Mouse (Mus musculus) liver, adult 2 months (tissue): ENCODE results near the gene Abcg4. TPM values are rescaled to one million over a fixed set of nuclear protein-coding genes. Genes with fewer than 3 reads are reported as not detected.
"Not testable (repeated sequence)": the region's sequence is repeated elsewhere in the genome, so short reads cannot be mapped to it uniquely, and the experiment has no call there.

ENCODE experiments used
- DNase-seq: peaks from one replicate; pipeline ENCODE4 v3.0.0-alpha.2; 2011; ENCODE audit warnings: low read depth, low spot score; ENCODE audit errors: extremely low read depth
- H3K27ac ChIP-seq: fragments of 200-500 bp; replicated peaks from 2 replicates; pipeline ENCODE4 v1.5.1; 2012; ENCODE audit warnings: low read depth, mild to moderate bottlenecking, control low read depth, inconsistent platforms, low read length; ENCODE audit not compliant: insufficient read depth
- H3K27me3 ChIP-seq: fragments of 200-500 bp; 2 replicates; pipeline ENCODE4 v1.6.1; 2012; ENCODE audit warnings: mild to moderate bottlenecking, moderate library complexity, low read length, inconsistent platforms; ENCODE audit not compliant: control insufficient read depth, insufficient read depth
- H3K36me3 ChIP-seq: fragments of 200-500 bp; 2 replicates; pipeline ENCODE4 v1.6.1; 2012; ENCODE audit warnings: low read length, inconsistent platforms; ENCODE audit not compliant: control insufficient read depth, insufficient read depth
- H3K4me1 ChIP-seq: fragments of 200-500 bp; 2 replicates; pipeline ENCODE4 v1.6.1; 2011; ENCODE audit warnings: low read length; ENCODE audit not compliant: control insufficient read depth, insufficient read depth
- H3K4me3 ChIP-seq: fragments of 200-500 bp; 2 replicates; pipeline ENCODE4 v1.5.1; 2011; ENCODE audit warnings: low read depth, mild to moderate bottlenecking, control low read depth, low read length, moderate library complexity; ENCODE audit not compliant: insufficient read depth
- H3K79me2 ChIP-seq: fragments of 200-500 bp; 2 replicates; pipeline ENCODE4 v1.6.1; 2012; ENCODE audit warnings: inconsistent platforms, mild to moderate bottlenecking, low read length, moderate library complexity; ENCODE audit not compliant: control insufficient read depth, insufficient read depth
- H3K9ac ChIP-seq: fragments of 200-500 bp; 2 replicates; pipeline ENCODE4 v1.6.1; 2012; ENCODE audit warnings: low read depth, mild to moderate bottlenecking, control low read depth, inconsistent platforms, low read length
- CTCF ChIP-seq: fragments of 200-500 bp; IDR thresholded peaks from 2 replicates; pipeline ENCODE4 v1.5.1; 2011; ENCODE audit warnings: low read depth, low read length, control low read depth
- POLR2A ChIP-seq: fragments of 200-500 bp; IDR thresholded peaks from 2 replicates; pipeline ENCODE4 v1.6.1; 2011; ENCODE audit warnings: low read length, control low read depth; ENCODE audit not compliant: insufficient read depth; ENCODE audit errors: extremely low read depth
- WGBS: fragments of 180-500 bp; shearing (Covaris S2); methylation state at CpG from one replicate; pipeline ENCODE4 v1.1.7; 2018; 5-methylcytosine and 5-hydroxymethylcytosine counted together
- polyA plus RNA-seq: library from polyadenylated mRNA; depleted of rRNA; stranded (reverse); fragments of >200 nt; gene quantifications from 2 replicates; pipeline ENCODE4 v1.2.3, GENCODE M21; 2012
- total RNA-seq: library from RNA; depleted of rRNA; stranded (reverse); fragments of >200 nt; gene quantifications from 2 replicates; pipeline ENCODE4 v1.2.3, GENCODE M21; 2014

The Abcg4 gene
- total and polyA plus RNA-seq, 2 experiments = 0.11 TPM; not detected in 1

DNA sequence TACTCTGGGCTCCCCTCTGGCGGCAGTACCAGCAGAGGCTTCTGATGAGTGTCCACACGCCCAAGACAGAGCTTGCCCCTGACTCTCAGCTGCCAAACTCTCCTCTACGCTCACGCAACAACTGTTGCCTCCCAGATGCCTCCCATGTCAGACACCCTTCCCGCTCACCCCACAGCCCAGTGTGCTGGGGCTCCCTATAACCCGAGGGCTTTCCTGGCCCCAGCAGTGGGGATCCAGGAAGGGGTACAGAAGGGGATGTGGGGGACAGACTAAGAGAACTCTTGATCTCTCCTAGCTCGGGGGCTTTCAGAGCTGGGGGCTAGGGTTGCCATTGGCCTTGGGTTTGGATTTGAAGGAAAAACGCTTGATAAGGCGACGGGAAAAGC, 22.3 kb upstream of the Abcg4 start:
- 76% methylated on average over 10 of the region's 10 CpGs for WGBS
- no peak overlapping the region for H3K4me3 ChIP-seq
- peaks cover 8% of the 10 kb centered on the region for H3K4me1 ChIP-seq
- no peaks in the 10 kb centered on the region for H3K27me3 ChIP-seq
- TF ChIP-seq POLR2A = no peak
- no peak overlapping the region for H3K9ac ChIP-seq
- peaks cover 33% of the 10 kb centered on the region; the same call in 1 of the 2 replicates for H3K36me3 ChIP-seq
- no peak for DNase-seq
- H3K79me2 ChIP-seq = no peaks in the 10 kb centered on the region
- H3K27ac ChIP-seq = peak overlapping the region; percentile 31

- peaks cover 28% of the 10 kb centered on the region; the same call in 1 of the 2 replicates for H3K36me3 ChIP-seq
Observed at GRCm38 (mm10) chr9:44309756-44310155, 21.3 kb upstream of the Abcg4 start.

GRCm38 (mm10) chr9:44307248-44307647, 18.8 kb upstream of the Abcg4 start:
- Histone ChIP-seq H3K4me1 (peaks cover 12% of the 10 kb centered on the region), H3K36me3 (peaks cover 10% of the 10 kb centered on the region; the same call in 1 of the 2 replicates), H3K79me2 (peaks cover 7% of the 10 kb centered on the region; the same call in 1 of the 2 replicates), H3K9ac (no peak overlapping the region), H3K27me3 (no peaks in the 10 kb centered on the region), H3K27ac (no peak overlapping the region), H3K4me3 (no peak overlapping the region)
- TF ChIP-seq POLR2A (no peak), CTCF (no peak)
- WGBS = 95% methylated on average over 2 of the region's 2 CpGs
- no peak for DNase-seq

More at GRCm38 (mm10) chr9:44309756-44310155, 21.3 kb upstream of the Abcg4 start:
- Histone ChIP-seq H3K4me1 (peaks cover 9% of the 10 kb centered on the region), H3K27me3 (no peaks in the 10 kb centered on the region), H3K9ac (no peak overlapping the region), H3K27ac (peak overlapping the region; percentile 56), H3K4me3 (no peak overlapping the region), H3K79me2 (peaks cover 5% of the 10 kb centered on the region; the same call in 1 of the 2 replicates)
- no peak for TF ChIP-seq CTCF
- TF ChIP-seq POLR2A = no peak
- DNase-seq = peak; percentile 82
- WGBS = 24% methylated on average over 3 of the region's 3 CpGs

GRCm38 (mm10) chr9:44306532-44306931, 18.1 kb upstream of the Abcg4 start:
- WGBS = 89% methylated on average over 6 of the region's 6 CpGs
- Histone ChIP-seq H3K4me3 (no peak overlapping the region), H3K36me3 (peaks cover 9% of the 10 kb centered on the region; the same call in 1 of the 2 replicates), H3K4me1 (peaks cover 12% of the 10 kb centered on the region), H3K79me2 (peaks cover 7% of the 10 kb centered on the region; the same call in 1 of the 2 replicates), H3K9ac (no peak overlapping the region), H3K27me3 (no peaks in the 10 kb centered on the region), H3K27ac (no peak overlapping the region)
- no peak for DNase-seq
- TF ChIP-seq CTCF (no peak), POLR2A (no peak)

GRCm38 (mm10) chr9:44305466-44306079, 17.2 kb upstream of the Abcg4 start, which contains the start of gene Hinfp:
Gene Hinfp, minus strand, starts transcription at chr9:44305671.
- TF ChIP-seq POLR2A (peak; percentile 92), CTCF (no peak)
- DNase-seq = peak; percentile 95
- peaks cover 7% of the 10 kb centered on the region; the same call in 1 of the 2 replicates for H3K79me2 ChIP-seq
- peak within 1 kb of the TSS; percentile 89 for H3K9ac ChIP-seq
- H3K27me3 ChIP-seq = no peaks in the 10 kb centered on the region
- WGBS = under 1% methylated on average over 51 of the region's 54 CpGs
- peaks cover 11% of the 10 kb centered on the region for H3K36me3 ChIP-seq
- peak within 1 kb of the TSS; percentile 75 for H3K27ac ChIP-seq
- peaks cover 11% of the 10 kb centered on the region for H3K4me1 ChIP-seq
- H3K4me3 ChIP-seq = peak within 1 kb of the TSS; percentile 98

- H3K4me1 ChIP-seq, H3K27ac ChIP-seq, H3K27me3 ChIP-seq, H3K9ac ChIP-seq, H3K4me3 ChIP-seq, H3K79me2 ChIP-seq, DNase-seq: not testable (repeated sequence)
- peaks cover 49% of the 10 kb centered on the region for H3K36me3 ChIP-seq
- WGBS = 95% methylated on average over 3 of the region's 3 CpGs
Observed at GRCm38 (mm10) chr9:44300001-44300400, 11.6 kb upstream of the Abcg4 start.
